Mouse (Mus musculus): ENCODE measurements at regions not wholly inside any gene's neighbourhood (a gene's known extent, or its start where the extent isn't known, plus 50 kb on each side); places are given as distances from the start of the nearest gene placed in this dataset.

DNA sequence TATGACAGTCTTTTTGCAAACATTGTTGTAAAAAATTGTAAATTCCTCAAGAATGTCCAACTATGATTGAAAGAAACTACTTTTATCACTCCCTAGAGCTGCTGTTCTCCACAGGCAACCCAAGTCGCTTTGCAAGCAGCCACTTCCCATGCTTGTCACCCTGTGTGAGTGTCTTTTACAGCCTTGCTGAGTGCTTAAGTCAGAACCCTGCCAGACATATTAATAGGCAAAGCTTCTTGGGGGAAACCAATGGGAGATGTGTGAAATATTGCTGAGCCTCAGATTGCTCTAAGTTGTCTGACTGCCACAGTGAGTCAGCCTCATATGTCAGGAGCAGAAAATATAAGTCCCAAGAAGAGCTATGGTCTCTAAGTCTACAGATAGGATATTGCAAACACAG lies 559.2 kb upstream of the Flrt2 start:
- no peak for TF ChIP-seq MYOD1 (IDR thresholded peaks at IDR 0.05; ENCODE audit: control insufficient read depth in 1 of 3, insufficient read length in 2 of 3, low read depth in 2 of 3)
- no peak for TF ChIP-seq MYOG (IDR thresholded peaks at IDR 0.05; ENCODE audit: control insufficient read depth in 1 of 3, insufficient read depth in 1 of 3, insufficient read length in 2 of 3, low read depth in 2 of 3)
- TF ChIP-seq E2F4 (IDR thresholded peaks at IDR 0.05; ENCODE audit: insufficient read depth): no peak
- TF ChIP-seq MAX (IDR thresholded peaks at IDR 0.05; ENCODE audit: low read depth): no peak
- no peak for TF ChIP-seq POLR2A (IDR thresholded peaks at IDR 0.05; ENCODE audit: insufficient read length, low read depth)
- no peak for TF ChIP-seq TCF3 (IDR thresholded peaks at IDR 0.05; ENCODE audit: insufficient read length, low read depth)
- no peak for TF ChIP-seq CEBPB (IDR thresholded peaks at IDR 0.05; ENCODE audit: insufficient read depth, poor library complexity, severe bottlenecking)
- TF ChIP-seq SRF (IDR thresholded peaks at IDR 0.05; ENCODE audit: control insufficient read depth, insufficient read length, low read depth): no peak
- no peak for TF ChIP-seq USF1 (IDR thresholded peaks at IDR 0.05; ENCODE audit: low read depth)
- no peak for TF ChIP-seq REST (IDR thresholded peaks at IDR 0.05; ENCODE audit: insufficient read depth, insufficient read length)
- no peak for TF ChIP-seq TCF12 (IDR thresholded peaks at IDR 0.05; ENCODE audit: insufficient read depth, poor library complexity, severe bottlenecking)
- TF ChIP-seq POLR2AphosphoS2 (IDR thresholded peaks at IDR 0.05; ENCODE audit: insufficient read length, low read depth): no peak
- no peak overlapping the region for H3K4me2 ChIP-seq (ENCODE audit: low read depth)
- H3K36me3 ChIP-seq (ENCODE audit: control insufficient read depth, insufficient read depth): no peaks in the 10 kb centered on the region
- H3K79me2 ChIP-seq (ENCODE audit: control insufficient read depth, insufficient read depth): no peaks in the 10 kb centered on the region
- no peak overlapping the region for H3ac ChIP-seq (ENCODE audit: control insufficient read depth, insufficient read length)
- no peaks in the 10 kb centered on the region for H3K27me3 ChIP-seq (ENCODE audit: control insufficient read depth, insufficient read depth, insufficient read length)
- H3K4me3 ChIP-seq: no peak overlapping the region

GRCm38 (mm10) chr12:95133482-95133881 lies 558.5 kb upstream of the Flrt2 start:
- H3K36me3 ChIP-seq (ENCODE audit: control insufficient read depth, insufficient read depth): no peaks in the 10 kb centered on the region
- H3K27me3 ChIP-seq (ENCODE audit: control insufficient read depth, insufficient read depth, insufficient read length): no peaks in the 10 kb centered on the region
- no peak overlapping the region for H3ac ChIP-seq (ENCODE audit: control insufficient read depth, insufficient read length)
- no peak overlapping the region for H3K4me2 ChIP-seq (ENCODE audit: low read depth)
- H3K79me2 ChIP-seq (ENCODE audit: control insufficient read depth, insufficient read depth): no peaks in the 10 kb centered on the region
- H3K4me3 ChIP-seq: no peak overlapping the region
- no peak for TF ChIP-seq MYOD1 (IDR thresholded peaks at IDR 0.05; ENCODE audit: control insufficient read depth in 1 of 3, insufficient read length in 2 of 3, low read depth in 2 of 3)
- no peak for TF ChIP-seq MAX (IDR thresholded peaks at IDR 0.05; ENCODE audit: low read depth)
- TF ChIP-seq E2F4 (IDR thresholded peaks at IDR 0.05; ENCODE audit: insufficient read depth): no peak
- TF ChIP-seq TCF3 (IDR thresholded peaks at IDR 0.05; ENCODE audit: insufficient read length, low read depth): no peak
- no peak for TF ChIP-seq POLR2A (IDR thresholded peaks at IDR 0.05; ENCODE audit: insufficient read length, low read depth)

GRCm38 (mm10) chr12:95138167-95138566 lies 553.9 kb upstream of the Flrt2 start:
- TF ChIP-seq TCF3 (IDR thresholded peaks at IDR 0.05; ENCODE audit: insufficient read length, low read depth) (no peak), POLR2AphosphoS2 (IDR thresholded peaks at IDR 0.05; ENCODE audit: insufficient read length, low read depth) (no peak), SRF (IDR thresholded peaks at IDR 0.05; ENCODE audit: control insufficient read depth, insufficient read length, low read depth) (no peak), TCF12 (IDR thresholded peaks at IDR 0.05; ENCODE audit: insufficient read depth, poor library complexity, severe bottlenecking) (no peak), CEBPB (IDR thresholded peaks at IDR 0.05; ENCODE audit: insufficient read depth, poor library complexity, severe bottlenecking) (no peak), MAX (IDR thresholded peaks at IDR 0.05; ENCODE audit: low read depth) (no peak), MYOG (IDR thresholded peaks at IDR 0.05; ENCODE audit: control insufficient read depth in 1 of 3, insufficient read depth in 1 of 3, insufficient read length in 2 of 3, low read depth in 2 of 3) (no peak), E2F4 (IDR thresholded peaks at IDR 0.05; ENCODE audit: insufficient read depth) (no peak), REST (IDR thresholded peaks at IDR 0.05; ENCODE audit: insufficient read depth, insufficient read length) (no peak), MYOD1 (IDR thresholded peaks at IDR 0.05; ENCODE audit: control insufficient read depth in 1 of 3, insufficient read length in 2 of 3, low read depth in 2 of 3) (no peak), POLR2A (IDR thresholded peaks at IDR 0.05; ENCODE audit: insufficient read length, low read depth) (no peak), USF1 (IDR thresholded peaks at IDR 0.05; ENCODE audit: low read depth) (no peak)
- Histone ChIP-seq H3K36me3 (ENCODE audit: control insufficient read depth, insufficient read depth) (no peaks in the 10 kb centered on the region), H3K79me2 (ENCODE audit: control insufficient read depth, insufficient read depth) (no peaks in the 10 kb centered on the region), H3K4me3 (no peak overlapping the region), H3ac (ENCODE audit: control insufficient read depth, insufficient read length) (no peak overlapping the region), H3K27me3 (ENCODE audit: control insufficient read depth, insufficient read depth, insufficient read length) (no peaks in the 10 kb centered on the region), H3K4me2 (ENCODE audit: low read depth) (no peak overlapping the region)

- TF ChIP-seq SRF (IDR thresholded peaks at IDR 0.05; ENCODE audit: control insufficient read depth, insufficient read length, low read depth) (no peak), TCF3 (IDR thresholded peaks at IDR 0.05; ENCODE audit: insufficient read length, low read depth) (no peak), MYOG (IDR thresholded peaks at IDR 0.05; ENCODE audit: control insufficient read depth in 1 of 3, insufficient read depth in 1 of 3, insufficient read length in 2 of 3, low read depth in 2 of 3) (no peak), MAX (IDR thresholded peaks at IDR 0.05; ENCODE audit: low read depth) (no peak), MYOD1 (IDR thresholded peaks at IDR 0.05; ENCODE audit: control insufficient read depth in 1 of 3, insufficient read length in 2 of 3, low read depth in 2 of 3) (no peak), E2F4 (IDR thresholded peaks at IDR 0.05; ENCODE audit: insufficient read depth) (no peak), CEBPB (IDR thresholded peaks at IDR 0.05; ENCODE audit: insufficient read depth, poor library complexity, severe bottlenecking) (no peak)
- Histone ChIP-seq H3K4me2 (ENCODE audit: low read depth) (no peak overlapping the region), H3K36me3 (ENCODE audit: control insufficient read depth, insufficient read depth) (no peaks in the 10 kb centered on the region), H3K79me2 (ENCODE audit: control insufficient read depth, insufficient read depth) (no peaks in the 10 kb centered on the region), H3ac (ENCODE audit: control insufficient read depth, insufficient read length) (no peak overlapping the region), H3K4me3 (no peak overlapping the region), H3K27me3 (ENCODE audit: control insufficient read depth, insufficient read depth, insufficient read length) (no peaks in the 10 kb centered on the region)
Measured at GRCm38 (mm10) chr12:95171051-95171450, 521.0 kb upstream of the Flrt2 start.

DNA sequence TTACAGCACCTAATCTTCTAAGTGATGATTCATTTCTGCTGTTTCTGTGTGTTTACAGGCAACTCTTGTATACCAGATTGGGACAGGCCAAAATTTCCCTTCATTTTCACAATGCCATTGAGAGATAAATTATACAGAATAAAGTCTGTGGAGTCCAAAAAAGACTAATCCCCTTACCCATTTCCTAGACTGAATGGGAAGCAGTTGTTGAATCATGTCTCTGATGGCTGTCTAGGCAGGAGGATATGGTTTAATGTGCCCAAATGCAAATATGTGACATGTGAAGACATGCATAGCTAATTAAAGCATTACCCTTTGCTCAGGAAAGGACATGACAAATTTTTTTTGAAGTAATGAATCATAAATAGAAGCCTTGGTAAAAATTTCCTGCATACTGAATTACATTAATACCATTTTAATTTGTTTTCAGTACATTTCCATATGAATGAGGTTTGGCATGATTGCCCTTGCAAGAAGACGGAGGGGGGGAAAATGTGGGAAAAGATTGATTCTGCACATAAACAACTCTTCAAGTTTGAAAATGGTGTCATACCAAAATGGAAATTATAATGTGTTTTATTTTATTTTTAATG lies 518.1 kb upstream of the Flrt2 start:
- TF ChIP-seq REST (IDR thresholded peaks at IDR 0.05; ENCODE audit: insufficient read depth, insufficient read length): no peak
- TF ChIP-seq TCF12 (IDR thresholded peaks at IDR 0.05; ENCODE audit: insufficient read depth, poor library complexity, severe bottlenecking): no peak
- no peak for TF ChIP-seq POLR2AphosphoS2 (IDR thresholded peaks at IDR 0.05; ENCODE audit: insufficient read length, low read depth)
- no peak for TF ChIP-seq MYOD1 (IDR thresholded peaks at IDR 0.05; ENCODE audit: control insufficient read depth in 1 of 3, insufficient read length in 2 of 3, low read depth in 2 of 3)
- TF ChIP-seq MYOG (IDR thresholded peaks at IDR 0.05; ENCODE audit: control insufficient read depth in 1 of 3, insufficient read depth in 1 of 3, insufficient read length in 2 of 3, low read depth in 2 of 3): no peak
- TF ChIP-seq SRF (IDR thresholded peaks at IDR 0.05; ENCODE audit: control insufficient read depth, insufficient read length, low read depth): no peak
- no peak for TF ChIP-seq CEBPB (IDR thresholded peaks at IDR 0.05; ENCODE audit: insufficient read depth, poor library complexity, severe bottlenecking)
- TF ChIP-seq E2F4 (IDR thresholded peaks at IDR 0.05; ENCODE audit: insufficient read depth): no peak
- TF ChIP-seq USF1 (IDR thresholded peaks at IDR 0.05; ENCODE audit: low read depth): no peak
- no peak for TF ChIP-seq MAX (IDR thresholded peaks at IDR 0.05; ENCODE audit: low read depth)
- no peak for TF ChIP-seq TCF3 (IDR thresholded peaks at IDR 0.05; ENCODE audit: insufficient read length, low read depth)
- Histone ChIP-seq H3K36me3 (ENCODE audit: control insufficient read depth, insufficient read depth) (no peaks in the 10 kb centered on the region), H3K4me3 (no peak overlapping the region), H3K27me3 (ENCODE audit: control insufficient read depth, insufficient read depth, insufficient read length) (no peaks in the 10 kb centered on the region), H3K79me2 (ENCODE audit: control insufficient read depth, insufficient read depth) (no peaks in the 10 kb centered on the region), H3ac (ENCODE audit: control insufficient read depth, insufficient read length) (no peak overlapping the region), H3K4me2 (ENCODE audit: low read depth) (no peak overlapping the region)
